Mouse (Mus musculus) forebrain, embryonic 12.5 days (tissue): ENCODE results near the gene Tmem62. TPM values are rescaled to one million over a fixed set of nuclear protein-coding genes. Genes with fewer than 3 reads are reported as not detected.
A peak's percentile ranks its signal among the peaks of the same experiment; 100 is the strongest.

Source experiments
- ATAC-seq: fragments of 200-750 bp; cut with Nextera tagmentation; 2 replicates; pipeline ENCODE4 v1.8.0; 2017; ENCODE audit warnings: moderate TSS enrichment; ENCODE audit not compliant: low FRiP score
- H3K27ac ChIP-seq: fragments of 300-500 bp; sonication (generic); 2 replicates; pipeline ENCODE4 v1.5.1; 2016; ENCODE audit warnings: mild to moderate bottlenecking
- H3K27me3 ChIP-seq: fragments of 300-500 bp; sonication (generic); 2 replicates; pipeline ENCODE4 v1.6.1; 2016; ENCODE audit warnings: mild to moderate bottlenecking
- H3K36me3 ChIP-seq: fragments of 300-500 bp; sonication (generic); replicated peaks from 2 replicates; pipeline ENCODE4 v1.6.1; 2016; ENCODE audit warnings: mild to moderate bottlenecking
- H3K4me1 ChIP-seq: fragments of 300-500 bp; sonication (generic); 2 replicates; pipeline ENCODE4 v1.6.1; 2016
- H3K4me2 ChIP-seq: fragments of 300-500 bp; sonication (generic); 2 replicates; pipeline ENCODE4 v1.6.1; 2016; ENCODE audit warnings: mild to moderate bottlenecking, moderate library complexity
- H3K4me3 ChIP-seq: fragments of 300-500 bp; sonication (generic); replicated peaks from 2 replicates; pipeline ENCODE4 v1.5.1; 2016; ENCODE audit warnings: mild to moderate bottlenecking
- H3K9ac ChIP-seq: fragments of 300-500 bp; sonication (generic); 2 replicates; pipeline ENCODE4 v1.6.1; 2016; ENCODE audit warnings: mild to moderate bottlenecking
- H3K9me3 ChIP-seq: fragments of 300-500 bp; sonication (generic); 2 replicates; pipeline ENCODE4 v1.6.1; 2016
- WGBS: fragments of 180-500 bp; shearing (Covaris S2); methylation state at CpG from one replicate; pipeline ENCODE4 v1.1.7; 2016; 5-methylcytosine and 5-hydroxymethylcytosine counted together
- polyA plus RNA-seq: library from polyadenylated mRNA; unstranded; fragments of >200 nt; fragmentation: Nextera tagmentation; extraction: Ambion mirVana; gene quantifications from 2 replicates; pipeline ENCODE4 v1.2.1, GENCODE M21; 2016

Gene Tmem62
- polyA plus RNA-seq = 5.5 and 5.6 TPM in 2 replicates

- peaks cover 5% of the 10 kb centered on the region; the same call in 1 of the 2 replicates for H3K4me1 ChIP-seq
- peak within 1 kb of the TSS; percentile 81 for H3K4me3 ChIP-seq
- peak within 1 kb of the TSS; percentile 94 for H3K4me2 ChIP-seq
- H3K27me3 ChIP-seq = no peaks in the 10 kb centered on the region
- peak; percentile 75 for ATAC-seq
- WGBS = 2% methylated on average over 71 of the region's 71 CpGs
- H3K9ac ChIP-seq = peak within 1 kb of the TSS; percentile 84
- peak within 1 kb of the TSS; percentile 80 for H3K27ac ChIP-seq
- no peaks in the 10 kb centered on the region; the same call in 1 of the 2 replicates for H3K36me3 ChIP-seq
- H3K9me3 ChIP-seq = no peaks in the 10 kb centered on the region
Measured at GRCm38 (mm10) chr2:120976990-120977925, at the start of gene Tmem62. TSS of gene Tmem62 (plus strand) at chr2:120977017.

- Histone ChIP-seq H3K4me1 (no peaks in the 10 kb centered on the region), H3K9me3 (no peaks in the 10 kb centered on the region), H3K36me3 (peaks cover 51% of the 10 kb centered on the region), H3K27ac (no peak overlapping the region), H3K9ac (no peak overlapping the region), H3K4me2 (no peak overlapping the region), H3K27me3 (no peaks in the 10 kb centered on the region), H3K4me3 (no peak overlapping the region)
- WGBS = 97% methylated on average over 3 of the region's 3 CpGs
- no peak for ATAC-seq
Measured at GRCm38 (mm10) chr2:120933038-120933437, 43.8 kb upstream of the Tmem62 start.

GRCm38 (mm10) chr2:120951208-120951607 lies 25.6 kb upstream of the Tmem62 start:
- Histone ChIP-seq H3K4me2 (no peak overlapping the region), H3K4me1 (no peaks in the 10 kb centered on the region), H3K4me3 (no peak overlapping the region), H3K9ac (no peak overlapping the region), H3K9me3 (no peaks in the 10 kb centered on the region), H3K36me3 (peaks cover 46% of the 10 kb centered on the region), H3K27ac (no peak overlapping the region), H3K27me3 (no peaks in the 10 kb centered on the region)
- no peak for ATAC-seq
- 93% methylated on average over 5 of the region's 5 CpGs for whole genome bisulfite sequencing

DNA sequence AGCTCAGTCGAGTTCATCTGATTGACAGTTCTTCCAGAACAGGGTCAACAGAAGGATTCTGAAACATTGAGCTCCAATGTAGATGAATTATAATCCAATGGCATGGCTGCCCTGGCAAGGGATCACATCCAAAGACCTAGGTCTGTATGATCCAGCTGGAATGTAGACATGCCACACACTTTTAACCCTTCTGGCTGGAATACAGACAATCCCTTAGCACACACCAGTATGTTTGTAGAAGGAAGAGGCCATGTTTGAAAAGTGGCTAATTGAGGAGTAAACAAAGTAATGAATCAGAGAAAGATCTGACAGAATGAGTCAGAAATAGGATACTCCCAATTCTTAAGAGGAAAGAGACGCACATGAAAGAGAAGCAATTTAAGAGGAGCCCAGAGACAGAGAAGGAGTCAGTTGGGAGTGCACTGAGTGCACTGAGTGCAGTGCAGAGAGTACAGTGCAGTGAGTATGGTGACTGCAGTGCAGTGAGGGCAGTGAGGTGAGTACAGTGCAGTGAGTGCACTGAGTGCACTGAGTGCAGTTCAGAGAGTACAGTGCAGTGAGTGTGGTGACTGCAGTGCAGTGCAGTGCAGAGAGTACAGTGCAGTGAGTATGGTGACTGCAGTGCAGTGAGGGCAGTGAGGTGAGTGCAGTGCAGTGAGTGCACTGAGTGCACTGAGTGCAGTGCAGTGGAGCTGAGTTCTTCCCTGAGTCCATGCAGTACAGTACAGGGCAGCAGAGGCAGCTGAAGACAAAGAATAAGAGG lies 24.5 kb upstream of the Tmem62 start:
- H3K36me3 ChIP-seq = peaks cover 37% of the 10 kb centered on the region

GRCm38 (mm10) chr2:120959363-120959762 lies 17.5 kb upstream of the Tmem62 start:
- no peak for ATAC-seq
- H3K4me1 ChIP-seq = no peaks in the 10 kb centered on the region
- H3K27ac ChIP-seq = no peak overlapping the region
- no peaks in the 10 kb centered on the region for H3K27me3 ChIP-seq
- H3K9ac ChIP-seq = no peak overlapping the region
- H3K36me3 ChIP-seq = peaks cover 19% of the 10 kb centered on the region
- no peak overlapping the region for H3K4me2 ChIP-seq
- no peaks in the 10 kb centered on the region for H3K9me3 ChIP-seq
- 95% methylated on average over 2 of the region's 2 CpGs for WGBS
- H3K4me3 ChIP-seq = no peak overlapping the region

More for the DNA sequence above, 24.5 kb upstream of the Tmem62 start:
- Histone ChIP-seq H3K9me3 (no peaks in the 10 kb centered on the region), H3K9ac (no peak overlapping the region), H3K27me3 (no peaks in the 10 kb centered on the region), H3K4me3 (no peak overlapping the region), H3K4me1 (no peaks in the 10 kb centered on the region), H3K4me2 (no peak overlapping the region), H3K27ac (no peak overlapping the region)
- no peak for ATAC-seq
- 80% methylated on average over 2 of the region's 2 CpGs for WGBS

DNA sequence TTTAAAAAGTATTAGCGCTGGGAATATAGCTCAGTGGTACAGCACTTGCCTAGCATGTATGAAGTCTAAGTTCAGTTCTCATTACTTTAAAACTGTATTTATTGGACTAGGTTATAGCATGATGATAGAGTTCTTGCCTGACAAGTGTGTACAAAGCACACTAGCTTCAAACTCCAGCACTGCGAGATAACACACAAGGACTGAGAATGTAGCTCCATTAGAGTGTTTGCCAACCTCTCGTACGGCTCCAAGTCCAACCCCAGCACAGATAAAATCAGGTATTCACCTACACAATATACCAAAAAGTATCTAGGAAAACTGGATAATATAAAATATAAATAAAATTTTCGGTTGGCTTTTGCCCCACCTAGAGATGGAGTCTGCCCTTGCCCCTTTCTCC lies 17.0 kb upstream of the Tmem62 start:
- H3K9ac ChIP-seq = no peak overlapping the region
- no peak overlapping the region for H3K4me3 ChIP-seq
- 95% methylated on average over 5 of the region's 5 CpGs for WGBS
- ATAC-seq = no peak
- H3K9me3 ChIP-seq = no peaks in the 10 kb centered on the region
- no peak overlapping the region for H3K4me2 ChIP-seq
- no peaks in the 10 kb centered on the region for H3K27me3 ChIP-seq
- H3K4me1 ChIP-seq = no peaks in the 10 kb centered on the region
- peaks cover 14% of the 10 kb centered on the region for H3K36me3 ChIP-seq
- no peak overlapping the region for H3K27ac ChIP-seq

- H3K4me1 ChIP-seq = no peaks in the 10 kb centered on the region
- no peak overlapping the region for H3K27ac ChIP-seq
- H3K9ac ChIP-seq = no peak overlapping the region
- ATAC-seq = no peak
- H3K9me3 ChIP-seq = no peaks in the 10 kb centered on the region
- WGBS = 92% methylated on average over 1 of the region's 1 CpGs
- no peak overlapping the region for H3K4me3 ChIP-seq
- H3K36me3 ChIP-seq = peaks cover 14% of the 10 kb centered on the region
- no peaks in the 10 kb centered on the region for H3K27me3 ChIP-seq
- H3K4me2 ChIP-seq = no peak overlapping the region
Measured at GRCm38 (mm10) chr2:120960261-120960660, 16.6 kb upstream of the Tmem62 start.

DNA sequence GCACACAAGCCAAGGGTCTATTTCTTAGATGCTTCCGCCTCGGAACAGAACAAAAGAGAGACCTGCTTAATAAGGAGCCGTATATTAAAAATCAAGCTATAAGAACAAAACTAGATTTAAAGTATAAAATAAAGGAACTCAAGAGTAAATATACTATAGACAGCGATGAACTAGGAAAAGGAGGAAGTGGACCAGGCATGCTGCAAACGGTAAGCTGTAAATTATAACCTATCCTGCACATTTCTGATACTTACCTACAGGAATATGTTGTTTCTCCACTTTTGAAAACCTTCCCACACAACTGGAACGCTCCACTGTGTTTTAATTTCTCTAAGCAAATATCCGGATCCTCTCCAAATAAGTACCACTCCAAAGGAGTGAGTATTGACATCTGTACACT lies 13.7 kb upstream of the Tmem62 start:
- Histone ChIP-seq H3K4me3 (no peak overlapping the region), H3K4me1 (no peaks in the 10 kb centered on the region), H3K9me3 (no peaks in the 10 kb centered on the region), H3K27me3 (no peaks in the 10 kb centered on the region), H3K36me3 (peaks cover 14% of the 10 kb centered on the region), H3K9ac (no peak overlapping the region), H3K27ac (no peak overlapping the region), H3K4me2 (no peak overlapping the region)
- WGBS = 91% methylated on average over 7 of the region's 7 CpGs
- ATAC-seq = no peak

DNA sequence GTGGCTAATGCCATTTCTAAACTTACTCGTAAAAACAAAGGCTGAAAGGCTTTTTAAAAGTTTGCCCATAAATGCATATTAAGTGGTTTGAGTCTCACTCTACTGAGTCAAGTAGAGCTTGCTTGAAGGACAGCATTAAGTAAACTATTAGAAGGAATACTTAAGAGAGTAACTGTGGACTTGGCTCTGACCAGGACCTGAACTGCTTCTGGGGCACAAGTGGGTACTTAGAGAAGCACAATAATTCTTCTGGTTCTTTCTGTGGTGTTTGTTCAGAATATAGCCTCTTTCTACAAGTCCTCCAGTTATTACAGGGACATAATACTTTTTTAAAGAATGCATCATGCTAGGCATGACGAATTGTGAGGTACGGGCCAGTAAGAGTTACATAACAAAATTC lies 11.3 kb upstream of the Tmem62 start:
- Histone ChIP-seq H3K27me3 (no peaks in the 10 kb centered on the region), H3K36me3 (peaks cover 6% of the 10 kb centered on the region; the same call in 1 of the 2 replicates), H3K4me1 (peaks cover 7% of the 10 kb centered on the region), H3K27ac (no peak overlapping the region), H3K4me2 (no peak overlapping the region), H3K9me3 (no peaks in the 10 kb centered on the region), H3K9ac (no peak overlapping the region), H3K4me3 (no peak overlapping the region)
- WGBS = 88% methylated on average over 3 of the region's 3 CpGs
- no peak for ATAC-seq

- H3K4me3 ChIP-seq = peak overlapping the region; percentile 82
Measured at GRCm38 (mm10) chr2:120970045-120970539, 6.7 kb upstream of the Tmem62 start.

GRCm38 (mm10) chr2:120970559-120971080 lies 6.2 kb upstream of the Tmem62 start, which contains the start of gene Ubr1:
TSS of gene Ubr1 (minus strand) at chr2:120970715.
- Histone ChIP-seq H3K4me3 (peak within 1 kb of the TSS; percentile 82), H3K4me2 (peak within 1 kb of the TSS; percentile 73), H3K27me3 (no peaks in the 10 kb centered on the region), H3K27ac (peak within 1 kb of the TSS; percentile 82), H3K36me3 (no peaks in the 10 kb centered on the region), H3K4me1 (peaks cover 11% of the 10 kb centered on the region), H3K9ac (peak within 1 kb of the TSS; percentile 82), H3K9me3 (no peaks in the 10 kb centered on the region)
- ATAC-seq = peak; percentile 88
- WGBS = 0% methylated on average over 39 of the region's 39 CpGs

More at GRCm38 (mm10) chr2:120970045-120970539, 6.7 kb upstream of the Tmem62 start:
- Histone ChIP-seq H3K4me1 (peaks cover 11% of the 10 kb centered on the region), H3K27me3 (no peaks in the 10 kb centered on the region), H3K4me2 (peak overlapping the region; percentile 73), H3K36me3 (no peaks in the 10 kb centered on the region), H3K27ac (peak overlapping the region; percentile 82), H3K9me3 (no peaks in the 10 kb centered on the region), H3K9ac (peak overlapping the region; percentile 82)
- WGBS = under 1% methylated on average over 23 of the region's 23 CpGs
- ATAC-seq = peak; percentile 47

DNA sequence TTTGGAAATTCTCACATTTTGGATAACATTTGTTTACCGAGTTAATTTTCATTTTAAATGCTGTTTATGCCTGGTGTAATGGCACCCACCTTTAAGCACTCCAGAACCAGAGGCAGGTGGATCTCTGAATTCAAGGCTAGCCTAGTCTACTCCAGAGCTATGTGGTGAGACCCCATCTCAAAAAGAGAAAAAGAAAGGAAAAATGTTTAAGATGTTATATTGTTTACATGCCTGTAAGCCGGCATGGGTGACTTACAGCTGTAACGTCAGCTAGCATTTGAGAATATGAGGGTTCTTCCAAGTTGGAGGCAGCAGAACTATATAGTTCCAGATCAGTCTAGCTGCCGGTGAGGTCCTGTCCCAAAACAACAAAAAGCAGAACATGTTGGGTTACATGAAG lies 5.1 kb upstream of the Tmem62 start:
- H3K9ac ChIP-seq = no peak overlapping the region
- no peaks in the 10 kb centered on the region for H3K27me3 ChIP-seq
- ATAC-seq = no peak
- no peaks in the 10 kb centered on the region for H3K9me3 ChIP-seq
- 88% methylated on average over 4 of the region's 4 CpGs for WGBS
- no peak overlapping the region for H3K4me2 ChIP-seq
- H3K4me3 ChIP-seq = no peak overlapping the region
- no peaks in the 10 kb centered on the region for H3K36me3 ChIP-seq
- peaks cover 11% of the 10 kb centered on the region for H3K4me1 ChIP-seq
- H3K27ac ChIP-seq = no peak overlapping the region
